Mouse (Mus musculus) midbrain, postnatal 0 days (tissue): ENCODE results near the gene Ptpn12. TPM values are rescaled to one million over a fixed set of nuclear protein-coding genes. Genes with fewer than 3 reads are reported as not detected.
"Not testable (repeated sequence)": the region's sequence is repeated elsewhere in the genome, so short reads cannot be mapped to it uniquely, and the experiment has no call there.

Experiments used
- ATAC-seq: fragments of 200-750 bp; cut with Nextera tagmentation; 2 replicates; pipeline ENCODE4 v1.8.0; 2017; ENCODE audit warnings: moderate number of reproducible peaks, mild to moderate bottlenecking, moderate TSS enrichment, moderate library complexity; ENCODE audit not compliant: low FRiP score
- DNase-seq: peaks from one replicate; pipeline ENCODE4 v3.0.0-alpha.2; 2015; ENCODE audit warnings: low spot score
- H3K27ac ChIP-seq: fragments of 300-500 bp; sonication (generic); 2 replicates; pipeline ENCODE4 v1.5.1; 2014; ENCODE audit warnings: low read depth, mild to moderate bottlenecking, low read length, mixed read lengths
- H3K27me3 ChIP-seq: fragments of 300-500 bp; sonication (generic); 2 replicates; pipeline ENCODE4 v1.6.1; 2014; ENCODE audit warnings: low read length, control low read depth, mixed read lengths; ENCODE audit not compliant: insufficient read depth
- H3K36me3 ChIP-seq: fragments of 300-500 bp; sonication (generic); 2 replicates; pipeline ENCODE4 v1.6.1; 2014; ENCODE audit warnings: low read length, control low read depth, mixed read lengths; ENCODE audit not compliant: insufficient read depth
- H3K4me1 ChIP-seq: fragments of 300-500 bp; sonication (generic); 2 replicates; pipeline ENCODE4 v1.6.1; 2014; ENCODE audit warnings: mild to moderate bottlenecking, control low read depth, antibody characterized with exemption, low read length, mixed read lengths; ENCODE audit not compliant: insufficient read depth
- H3K4me2 ChIP-seq: fragments of 300-500 bp; sonication (generic); 2 replicates; pipeline ENCODE4 v1.6.1; 2014; ENCODE audit warnings: low read depth, mild to moderate bottlenecking, low read length, mixed read lengths; ENCODE audit not compliant: poor library complexity, severe bottlenecking
- H3K4me3 ChIP-seq: fragments of 300-500 bp; sonication (generic); 2 replicates; pipeline ENCODE4 v1.5.1; 2014; ENCODE audit warnings: low read depth, mild to moderate bottlenecking, low read length, moderate library complexity
- H3K9ac ChIP-seq: fragments of 300-500 bp; sonication (generic); replicated peaks from 2 replicates; pipeline ENCODE4 v1.6.1; 2014; ENCODE audit warnings: mild to moderate bottlenecking, low read length, moderate library complexity, mixed read lengths; ENCODE audit not compliant: poor library complexity, severe bottlenecking
- H3K9me3 ChIP-seq: fragments of 300-500 bp; sonication (generic); 2 replicates; pipeline ENCODE4 v1.6.1; 2016; ENCODE audit warnings: low read length, control low read depth
- CTCF ChIP-seq: IDR thresholded peaks from 2 replicates; pipeline ENCODE4 v1.5.1; 2016; ENCODE audit warnings: antibody characterized with exemption, mild to moderate bottlenecking
- WGBS: fragments of 180-500 bp; shearing (Covaris S2); extraction: QIAGEN DNeasy Blood & Tissue Kit; methylation state at CpG from one replicate; pipeline ENCODE4 v1.1.7; 2014; 5-methylcytosine and 5-hydroxymethylcytosine counted together
- polyA plus RNA-seq: library from polyadenylated mRNA; unstranded; fragments of >200 nt; fragmentation: Nextera tagmentation; extraction: Ambion mirVana; gene quantifications from 2 replicates; pipeline ENCODE4 v1.2.1, GENCODE M21; 2015
- total RNA-seq: library from RNA; depleted of rRNA; stranded (reverse); fragments of >200 nt; gene quantifications from 2 replicates; pipeline ENCODE4 v1.2.3, GENCODE M21; 2014

Gene Ptpn12
- total and polyA plus RNA-seq, 2 experiments from 2014 or later, result 10.8 to 28.2 TPM

- Histone ChIP-seq H3K9ac (no peak overlapping the region), H3K4me2 (no peak overlapping the region), H3K4me3 (no peak overlapping the region), H3K36me3 (no peaks in the 10 kb centered on the region), H3K27ac (no peak overlapping the region), H3K4me1 (peaks cover 2% of the 10 kb centered on the region; the same call in 1 of the 2 replicates), H3K27me3 (no peaks in the 10 kb centered on the region), H3K9me3 (no peaks in the 10 kb centered on the region)
- ATAC-seq (no peak), DNase-seq (no peak)
- WGBS, result 82% methylated on average over 13 of the region's 13 CpGs
- TF ChIP-seq CTCF, result no peak
These were observed 110.6 kb downstream of the Ptpn12 start for GRCm38 (mm10) chr5:20944961-20945748.

- H3K27me3 ChIP-seq, ATAC-seq, DNase-seq, H3K9me3 ChIP-seq, H3K9ac ChIP-seq, H3K4me3 ChIP-seq, H3K36me3 ChIP-seq, H3K4me2 ChIP-seq, H3K4me1 ChIP-seq, H3K27ac ChIP-seq: not testable (repeated sequence)
- WGBS, result 91% methylated on average over 3 of the region's 4 CpGs
These were observed 111.9 kb downstream of the Ptpn12 start for GRCm38 (mm10) chr5:20943791-20944190.

- Histone ChIP-seq H3K9me3 (no peaks in the 10 kb centered on the region), H3K4me3 (no peak overlapping the region), H3K4me1 (no peaks in the 10 kb centered on the region), H3K4me2 (no peak overlapping the region), H3K36me3 (no peaks in the 10 kb centered on the region), H3K9ac (no peak overlapping the region), H3K27ac (no peak overlapping the region), H3K27me3 (no peaks in the 10 kb centered on the region)
- no peak for ATAC-seq
- no peak for TF ChIP-seq CTCF
- 93% methylated on average over 3 of the region's 3 CpGs for WGBS
- DNase-seq, result no peak
These were observed 113.2 kb downstream of the Ptpn12 start for GRCm38 (mm10) chr5:20942523-20942922.

- H3K9me3 ChIP-seq, result no peaks in the 10 kb centered on the region
- 57% methylated on average over 5 of the region's 5 CpGs for WGBS
- no peaks in the 10 kb centered on the region for H3K27me3 ChIP-seq
- H3K27ac ChIP-seq, result no peak overlapping the region
- no peak overlapping the region for H3K4me3 ChIP-seq
- H3K36me3 ChIP-seq, result no peaks in the 10 kb centered on the region
- DNase-seq, result peak; percentile 8
- H3K9ac ChIP-seq, result no peak overlapping the region
- H3K4me1 ChIP-seq, result no peaks in the 10 kb centered on the region
- no peak for ATAC-seq
- no peak for TF ChIP-seq CTCF
- H3K4me2 ChIP-seq, result no peak overlapping the region
These were observed 114.5 kb downstream of the Ptpn12 start for GRCm38 (mm10) chr5:20941205-20941604.

GRCm38 (mm10) chr5:20940696-20941095, 115.0 kb downstream of the Ptpn12 start:
- DNase-seq (no peak), ATAC-seq (no peak)
- TF ChIP-seq CTCF, result no peak
- Histone ChIP-seq H3K27me3 (no peaks in the 10 kb centered on the region), H3K27ac (no peak overlapping the region), H3K9me3 (no peaks in the 10 kb centered on the region), H3K4me3 (no peak overlapping the region), H3K9ac (no peak overlapping the region), H3K4me1 (no peaks in the 10 kb centered on the region), H3K36me3 (no peaks in the 10 kb centered on the region), H3K4me2 (no peak overlapping the region)
- WGBS, result 77% methylated on average over 4 of the region's 4 CpGs

DNA sequence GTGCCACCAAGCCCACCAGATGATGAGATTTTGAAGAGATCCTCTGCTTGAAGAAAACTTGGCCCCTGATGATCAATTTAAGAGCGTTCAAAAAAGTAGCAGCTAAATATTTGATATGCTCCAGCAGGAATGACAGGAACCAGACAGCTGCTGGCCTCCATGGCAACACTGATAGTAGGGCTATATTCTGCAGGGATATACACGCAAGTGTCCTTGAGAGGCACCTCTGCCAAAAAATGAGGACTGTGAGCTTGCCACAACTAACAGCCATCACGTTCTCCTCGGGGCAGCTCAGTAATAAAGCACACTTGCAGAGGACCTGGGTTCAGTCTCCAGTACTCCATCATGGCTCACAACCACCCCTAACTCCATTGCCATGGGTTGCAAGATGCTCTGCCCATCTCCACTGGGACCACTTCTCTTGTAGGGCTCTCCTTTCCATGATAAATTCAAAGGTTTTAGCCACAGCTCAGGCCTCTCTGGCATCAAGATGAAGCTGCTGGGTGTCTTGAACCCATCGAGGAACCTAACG, 115.6 kb downstream of the Ptpn12 start:
- no peak for ATAC-seq
- Histone ChIP-seq H3K27ac (no peak overlapping the region), H3K4me1 (no peaks in the 10 kb centered on the region), H3K36me3 (no peaks in the 10 kb centered on the region), H3K4me2 (no peak overlapping the region), H3K9me3 (no peaks in the 10 kb centered on the region), H3K9ac (no peak overlapping the region), H3K4me3 (no peak overlapping the region), H3K27me3 (no peaks in the 10 kb centered on the region)
- WGBS, result 95% methylated on average over 6 of the region's 6 CpGs
- TF ChIP-seq CTCF, result no peak
- no peak for DNase-seq
